Mouse (Mus musculus) kidney, adult 18-20 months (tissue): ENCODE data around the gene Stk10.
A peak's percentile ranks its signal among the peaks of the same experiment; 100 is the strongest.

Experiments used
- DNase-seq: peaks from one replicate; pipeline ENCODE4 v3.0.0; 2021

The Stk10 gene

GRCm38 (mm10) chr11:32552401-32553090 lies 19.4 kb downstream of the Stk10 start:
- DNase-seq, result peak; percentile 42

GRCm38 (mm10) chr11:32553311-32554140 lies 20.4 kb downstream of the Stk10 start:
- DNase-seq, result no peak

GRCm38 (mm10) chr11:32554141-32555091 lies 21.3 kb downstream of the Stk10 start:
- DNase-seq, result no peak

GRCm38 (mm10) chr11:32555103-32555689 lies 22.1 kb downstream of the Stk10 start:
- DNase-seq, result no peak

GRCm38 (mm10) chr11:32556333-32556990 lies 23.4 kb downstream of the Stk10 start:
- no peak for DNase-seq

- DNase-seq, result no peak
Measured at GRCm38 (mm10) chr11:32558026-32558425, 24.9 kb downstream of the Stk10 start.

- DNase-seq, result no peak
Measured at GRCm38 (mm10) chr11:32558677-32559076, 25.6 kb downstream of the Stk10 start.

GRCm38 (mm10) chr11:32560015-32560770 lies 27.1 kb downstream of the Stk10 start:
- no peak for DNase-seq

GRCm38 (mm10) chr11:32561465-32562355 lies 28.6 kb downstream of the Stk10 start:
- peak; percentile 17 for DNase-seq

- DNase-seq, result no peak
Measured at GRCm38 (mm10) chr11:32562706-32563105, 29.6 kb downstream of the Stk10 start.

GRCm38 (mm10) chr11:32563660-32564059 lies 30.6 kb downstream of the Stk10 start:
- DNase-seq, result no peak

- DNase-seq, result no peak
Measured at GRCm38 (mm10) chr11:32564629-32565028, 31.5 kb downstream of the Stk10 start.

GRCm38 (mm10) chr11:32565088-32565487 lies 32.0 kb downstream of the Stk10 start:
- no peak for DNase-seq

GRCm38 (mm10) chr11:32566184-32566583 lies 33.1 kb downstream of the Stk10 start:
- no peak for DNase-seq

GRCm38 (mm10) chr11:32567000-32567855 lies 34.1 kb downstream of the Stk10 start:
- DNase-seq, result no peak

- DNase-seq, result no peak
Measured at GRCm38 (mm10) chr11:32568060-32568459, 35.0 kb downstream of the Stk10 start.

GRCm38 (mm10) chr11:32568637-32569293 lies 35.7 kb downstream of the Stk10 start:
- DNase-seq, result no peak

- DNase-seq, result no peak
Measured at GRCm38 (mm10) chr11:32571103-32571502, 38.0 kb downstream of the Stk10 start.

- DNase-seq, result no peak
Measured at GRCm38 (mm10) chr11:32573669-32574068, 40.6 kb downstream of the Stk10 start.
